Mouse (Mus musculus) hindbrain, postnatal 0 days (tissue): ENCODE measurements at regions not wholly inside any gene's neighbourhood (a gene's known extent, or its start where the extent isn't known, plus 50 kb on each side); places are given as distances from the start of the nearest gene placed in this dataset.

Experiments used
- ATAC-seq: fragments of 200-750 bp; cut with Nextera tagmentation; 2 replicates; pipeline ENCODE4 v1.8.0; 2017; ENCODE audit warnings: mild to moderate bottlenecking, moderate TSS enrichment, moderate library complexity
- DNase-seq: peaks from one replicate; pipeline ENCODE4 v3.0.0-alpha.2; 2015; ENCODE audit warnings: low spot score
- H3K27ac ChIP-seq: fragments of 300-500 bp; sonication (generic); 2 replicates; pipeline ENCODE4 v1.5.1; 2014; ENCODE audit warnings: mild to moderate bottlenecking
- H3K27me3 ChIP-seq: fragments of 300-500 bp; sonication (generic); 2 replicates; pipeline ENCODE4 v1.6.1; 2014; ENCODE audit warnings: low read length, mixed read lengths; ENCODE audit not compliant: insufficient read depth
- H3K36me3 ChIP-seq: fragments of 300-500 bp; sonication (generic); 2 replicates; pipeline ENCODE4 v1.6.1; 2014; ENCODE audit warnings: low read length, mixed read lengths; ENCODE audit not compliant: insufficient read depth
- H3K4me1 ChIP-seq: fragments of 300-500 bp; sonication (generic); 2 replicates; pipeline ENCODE4 v1.6.1; 2014; ENCODE audit warnings: antibody characterized with exemption, low read length, mixed read lengths; ENCODE audit not compliant: insufficient read depth
- H3K4me2 ChIP-seq: fragments of 300-500 bp; sonication (generic); 2 replicates; pipeline ENCODE4 v1.6.1; 2014; ENCODE audit warnings: low read depth, mild to moderate bottlenecking, low read length, moderate library complexity, mixed read lengths
- H3K4me3 ChIP-seq: fragments of 300-500 bp; sonication (generic); 2 replicates; pipeline ENCODE4 v1.5.1; 2014; ENCODE audit warnings: low read length
- H3K9ac ChIP-seq: fragments of 300-500 bp; sonication (generic); replicated peaks from 2 replicates; pipeline ENCODE4 v1.6.1; 2014; ENCODE audit warnings: mild to moderate bottlenecking, low read length, moderate library complexity, mixed read lengths
- H3K9me3 ChIP-seq: fragments of 300-500 bp; sonication (generic); 2 replicates; pipeline ENCODE4 v1.6.1; 2016; ENCODE audit warnings: low read length, mixed read lengths
- CTCF ChIP-seq: IDR thresholded peaks from 2 replicates; pipeline ENCODE4 v1.5.1; 2016; ENCODE audit warnings: antibody characterized with exemption, control low read depth, low read depth
- WGBS: fragments of 180-500 bp; shearing (Covaris S2); extraction: QIAGEN DNeasy Blood & Tissue Kit; methylation state at CpG from one replicate; pipeline ENCODE4 v1.1.7; 2014; 5-methylcytosine and 5-hydroxymethylcytosine counted together

DNA sequence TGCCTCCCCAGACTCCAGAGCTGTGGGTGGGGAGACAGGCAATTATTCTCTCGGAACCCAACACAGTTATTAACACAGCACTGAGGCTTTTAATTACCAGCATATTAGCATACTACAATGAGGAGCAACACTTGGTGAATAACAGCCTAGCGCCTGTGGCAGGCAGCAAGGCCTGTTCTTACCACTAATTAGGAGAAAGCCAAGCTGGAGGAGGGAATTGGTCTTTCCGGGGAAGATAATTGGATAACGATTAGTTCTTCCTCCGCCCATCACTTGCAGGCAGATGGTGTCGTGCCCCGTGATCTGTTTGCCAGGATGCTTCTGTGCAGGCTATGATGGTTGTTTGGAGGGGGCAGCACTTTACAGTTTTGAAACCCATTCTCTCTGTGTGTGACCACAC is 62.2 kb upstream of the Kcng1 start:
- 23% methylated on average over 7 of the region's 7 CpGs for WGBS
- H3K9me3 ChIP-seq, result no peaks in the 10 kb centered on the region
- no peak overlapping the region for H3K4me2 ChIP-seq
- peak overlapping the region; percentile 37; the same call in 1 of the 2 replicates for H3K27ac ChIP-seq
- no peaks in the 10 kb centered on the region for H3K36me3 ChIP-seq
- DNase-seq (peak; percentile 68), ATAC-seq (peak; percentile 71)
- H3K4me1 ChIP-seq, result peaks cover 8% of the 10 kb centered on the region
- no peaks in the 10 kb centered on the region for H3K27me3 ChIP-seq
- no peak overlapping the region for H3K4me3 ChIP-seq
- TF ChIP-seq CTCF, result peak; percentile 11; the same call in 1 of the 2 replicates
- no peak overlapping the region for H3K9ac ChIP-seq

DNA sequence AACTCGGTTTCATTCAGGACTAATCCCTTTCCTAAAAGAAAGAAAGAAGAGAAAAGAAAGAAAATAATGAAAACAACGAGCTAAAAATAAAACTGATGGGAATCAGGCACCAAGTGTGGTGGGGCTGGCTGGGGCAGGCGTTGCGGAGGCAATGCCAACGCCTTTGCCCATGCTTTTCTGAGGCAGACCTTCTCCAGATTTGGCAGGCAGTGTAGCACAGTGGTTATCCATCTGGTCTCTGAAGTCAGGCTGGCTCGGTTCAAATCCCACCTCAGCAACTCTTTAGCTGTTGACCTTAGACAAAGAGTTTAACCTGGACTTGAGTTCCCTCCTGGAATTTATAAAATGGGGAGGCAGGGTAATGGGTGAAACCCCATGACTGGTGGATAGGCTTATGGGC is 57.3 kb upstream of the Kcng1 start:
- ATAC-seq (no peak), DNase-seq (no peak)
- Histone ChIP-seq H3K27me3 (no peaks in the 10 kb centered on the region), H3K27ac (no peak overlapping the region), H3K9me3 (no peaks in the 10 kb centered on the region), H3K4me2 (no peak overlapping the region), H3K4me1 (peaks cover 8% of the 10 kb centered on the region), H3K4me3 (no peak overlapping the region), H3K36me3 (no peaks in the 10 kb centered on the region), H3K9ac (no peak overlapping the region)
- no peak for TF ChIP-seq CTCF
- WGBS, result 31% methylated on average over 6 of the region's 6 CpGs

GRCm38 (mm10) chr2:168338382-168338781 is 56.8 kb upstream of the Kcng1 start:
- H3K9me3 ChIP-seq, result no peaks in the 10 kb centered on the region
- WGBS, result 22% methylated on average over 4 of the region's 4 CpGs
- H3K4me1 ChIP-seq, result peaks cover 8% of the 10 kb centered on the region
- H3K27ac ChIP-seq, result peak overlapping the region; percentile 36; the same call in 1 of the 2 replicates
- no peak for TF ChIP-seq CTCF
- no peak overlapping the region for H3K4me2 ChIP-seq
- no peak overlapping the region for H3K4me3 ChIP-seq
- no peaks in the 10 kb centered on the region for H3K36me3 ChIP-seq
- H3K27me3 ChIP-seq, result no peaks in the 10 kb centered on the region
- peak; percentile 82 for DNase-seq
- no peak overlapping the region for H3K9ac ChIP-seq
- ATAC-seq, result peak; percentile 66

GRCm38 (mm10) chr2:168337611-168338010 is 56.1 kb upstream of the Kcng1 start:
- H3K9ac ChIP-seq, result no peak overlapping the region
- no peaks in the 10 kb centered on the region for H3K36me3 ChIP-seq
- H3K27me3 ChIP-seq, result no peaks in the 10 kb centered on the region
- TF ChIP-seq CTCF, result no peak
- WGBS, result 36% methylated on average over 3 of the region's 3 CpGs
- H3K4me1 ChIP-seq, result peaks cover 8% of the 10 kb centered on the region
- H3K9me3 ChIP-seq, result no peaks in the 10 kb centered on the region
- no peak overlapping the region for H3K27ac ChIP-seq
- no peak for DNase-seq
- H3K4me3 ChIP-seq, result no peak overlapping the region
- no peak for ATAC-seq
- H3K4me2 ChIP-seq, result no peak overlapping the region

DNA sequence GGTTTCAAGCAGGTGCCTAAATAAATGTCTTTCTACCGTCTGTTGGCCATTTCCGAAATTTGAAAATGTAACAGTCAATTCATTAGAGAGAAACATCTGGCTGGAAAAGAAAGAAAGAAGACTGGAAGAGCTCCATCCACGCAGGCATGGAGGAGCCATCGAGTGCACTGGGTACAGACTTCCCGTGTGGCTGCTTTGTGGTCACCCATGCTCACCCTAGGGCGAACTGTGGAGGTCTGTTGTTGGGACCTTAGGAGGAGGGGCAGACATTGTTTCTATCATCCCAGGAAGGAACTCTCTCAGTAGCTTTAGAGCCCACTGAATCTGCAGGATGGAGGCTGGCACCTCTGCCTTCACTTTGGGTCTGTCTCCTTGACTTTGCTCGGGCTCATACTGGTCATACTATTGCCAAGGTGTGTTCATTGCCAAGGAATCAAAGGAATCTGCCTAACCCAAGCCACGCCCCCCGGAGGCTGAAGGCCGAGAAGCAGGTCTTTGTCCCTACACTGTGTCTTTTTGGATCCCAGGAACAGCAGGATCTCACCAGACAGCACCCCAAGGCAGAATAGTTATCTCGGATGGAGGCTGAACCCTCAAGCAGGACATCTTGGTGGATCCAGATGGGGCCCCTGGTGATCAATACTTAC is 54.3 kb upstream of the Kcng1 start:
- H3K27me3 ChIP-seq, result no peaks in the 10 kb centered on the region
- no peak overlapping the region for H3K9ac ChIP-seq
- H3K4me1 ChIP-seq, result peaks cover 8% of the 10 kb centered on the region
- 93% methylated on average over 11 of the region's 11 CpGs for WGBS
- DNase-seq (no peak), ATAC-seq (no peak)
- no peaks in the 10 kb centered on the region for H3K36me3 ChIP-seq
- H3K4me2 ChIP-seq, result no peak overlapping the region
- no peak for TF ChIP-seq CTCF
- H3K27ac ChIP-seq, result no peak overlapping the region
- H3K9me3 ChIP-seq, result no peaks in the 10 kb centered on the region
- no peak overlapping the region for H3K4me3 ChIP-seq

DNA sequence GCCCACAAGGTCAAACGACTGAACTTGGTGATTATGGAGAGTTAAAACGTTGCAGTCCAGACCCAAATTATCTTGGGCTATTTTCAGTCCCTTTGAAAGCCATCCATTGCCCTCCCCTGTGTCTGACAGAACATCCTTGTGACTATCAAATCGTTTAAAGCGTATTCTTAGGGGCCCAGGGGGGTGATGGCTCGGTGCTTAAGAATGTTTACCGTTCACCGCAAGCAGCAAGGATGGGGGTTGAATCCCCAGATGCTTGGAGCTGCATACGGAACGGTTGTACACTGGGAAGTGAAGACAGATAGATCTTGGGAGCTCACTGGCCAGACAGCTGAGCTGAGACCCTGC is 52.7 kb upstream of the Kcng1 start:
- Histone ChIP-seq H3K27ac (no peak overlapping the region), H3K27me3 (no peaks in the 10 kb centered on the region), H3K4me1 (peaks cover 5% of the 10 kb centered on the region), H3K4me3 (no peak overlapping the region), H3K4me2 (no peak overlapping the region), H3K9me3 (no peaks in the 10 kb centered on the region), H3K36me3 (no peaks in the 10 kb centered on the region), H3K9ac (no peak overlapping the region)
- no peak for TF ChIP-seq CTCF
- 32% methylated on average over 9 of the region's 9 CpGs for WGBS
- ATAC-seq (no peak), DNase-seq (no peak)

GRCm38 (mm10) chr2:168333552-168334240 is 52.2 kb upstream of the Kcng1 start:
- H3K36me3 ChIP-seq, result no peaks in the 10 kb centered on the region
- ATAC-seq (no peak), DNase-seq (no peak)
- 43% methylated on average over 20 of the region's 20 CpGs for WGBS
- H3K4me3 ChIP-seq, result no peak overlapping the region
- no peaks in the 10 kb centered on the region for H3K9me3 ChIP-seq
- 0 out of 2 replicates have a peak, but pooled peaks cover under 1% of the 10 kb centered on the region for H3K4me1 ChIP-seq
- H3K27ac ChIP-seq, result no peak overlapping the region
- no peak overlapping the region for H3K9ac ChIP-seq
- no peak overlapping the region for H3K4me2 ChIP-seq
- H3K27me3 ChIP-seq, result no peaks in the 10 kb centered on the region
- no peak for TF ChIP-seq CTCF
